Mouse (Mus musculus) heart, postnatal 0 days (tissue): ENCODE measurements around the gene Ncan. TPM values are rescaled to one million over a fixed set of nuclear protein-coding genes. Genes with fewer than 3 reads are reported as not detected.

Experiments used
- ATAC-seq: fragments of 200-750 bp; cut with Nextera tagmentation; 2 replicates; pipeline ENCODE4 v1.8.0; 2017; ENCODE audit warnings: low read depth, moderate number of reproducible peaks, moderate library complexity; ENCODE audit not compliant: insufficient read depth
- DNase-seq: peaks from one replicate; pipeline ENCODE4 v3.0.0-alpha.2; 2016; ENCODE audit warnings: low spot score
- H3K27ac ChIP-seq: fragments of 300-500 bp; sonication (generic); 2 replicates; pipeline ENCODE4 v1.5.1; 2014; ENCODE audit warnings: low read depth, mild to moderate bottlenecking
- H3K27me3 ChIP-seq: fragments of 300-500 bp; sonication (generic); 2 replicates; pipeline ENCODE4 v1.6.1; 2014; ENCODE audit warnings: low read length, mixed read lengths; ENCODE audit not compliant: control insufficient read depth, insufficient read depth
- H3K36me3 ChIP-seq: fragments of 300-500 bp; sonication (generic); replicated peaks from 2 replicates; pipeline ENCODE4 v1.6.1; 2014; ENCODE audit warnings: low read length, mixed read lengths; ENCODE audit not compliant: control insufficient read depth, insufficient read depth
- H3K4me1 ChIP-seq: fragments of 300-500 bp; sonication (generic); 2 replicates; pipeline ENCODE4 v1.6.1; 2014; ENCODE audit warnings: antibody characterized with exemption; ENCODE audit not compliant: control insufficient read depth, insufficient read depth
- H3K4me2 ChIP-seq: fragments of 300-500 bp; sonication (generic); 2 replicates; pipeline ENCODE4 v1.6.1; 2014; ENCODE audit warnings: low read depth, mild to moderate bottlenecking, low read length, moderate library complexity
- H3K4me3 ChIP-seq: fragments of 300-500 bp; sonication (generic); 2 replicates; pipeline ENCODE4 v1.5.1; 2014; ENCODE audit warnings: low read depth, low read length
- H3K9ac ChIP-seq: fragments of 300-500 bp; sonication (generic); replicated peaks from 2 replicates; pipeline ENCODE4 v1.6.1; 2014; ENCODE audit warnings: low read depth, low read length, mixed read lengths
- H3K9me3 ChIP-seq: fragments of 300-500 bp; sonication (generic); replicated peaks from 2 replicates; pipeline ENCODE4 v1.6.1; 2016; ENCODE audit warnings: low read length; ENCODE audit not compliant: control insufficient read depth
- CTCF ChIP-seq: IDR thresholded peaks from 2 replicates; pipeline ENCODE4 v1.5.1; 2016; ENCODE audit warnings: antibody characterized with exemption, control low read depth, low read depth
- EP300 ChIP-seq: IDR thresholded peaks from 2 replicates; pipeline ENCODE4 v1.6.1; 2016; ENCODE audit warnings: antibody characterized with exemption, low read depth
- WGBS: fragments of 180-500 bp; shearing (Covaris S2); extraction: QIAGEN DNeasy Blood & Tissue Kit; methylation state at CpG from one replicate; pipeline ENCODE4 v1.1.7; 2014; 5-methylcytosine and 5-hydroxymethylcytosine counted together
- polyA plus RNA-seq: library from polyadenylated mRNA; unstranded; fragments of >200 nt; fragmentation: Nextera tagmentation; extraction: Ambion mirVana; gene quantifications from 2 replicates; pipeline ENCODE4 v1.2.1, GENCODE M21; 2015
- total RNA-seq: library from RNA; depleted of rRNA; stranded (reverse); fragments of >200 nt; gene quantifications from 2 replicates; pipeline ENCODE4 v1.2.3, GENCODE M21; 2014; ENCODE audit warnings: low replicate concordance

Gene Ncan
- total and polyA plus RNA-seq, 2 experiments from 2014 or later, result 0.10 TPM; not detected in 1

DNA sequence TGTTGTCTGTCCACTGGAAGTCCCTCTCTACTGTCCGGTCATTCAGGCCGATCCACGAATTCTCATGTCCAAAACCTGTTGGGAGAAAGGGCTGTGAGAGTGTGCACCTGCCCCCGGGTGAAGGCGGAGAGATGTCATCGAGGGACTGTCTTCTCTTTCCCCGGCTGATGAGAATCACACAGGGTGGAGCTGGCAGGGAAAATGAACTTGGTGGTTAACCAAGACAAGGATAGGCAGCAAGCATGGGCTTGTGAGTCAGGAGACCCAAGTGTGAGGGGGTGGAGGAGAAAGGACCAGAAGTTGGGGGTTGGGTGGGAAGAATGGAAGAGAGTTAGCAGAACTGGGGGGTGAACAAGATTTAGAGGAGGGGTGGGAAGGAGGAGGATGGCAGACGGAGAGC is 20.4 kb downstream of the Ncan start:
- H3K36me3 ChIP-seq, result no peaks in the 10 kb centered on the region
- H3K27ac ChIP-seq, result no peak overlapping the region
- H3K9me3 ChIP-seq, result 0 out of 2 replicates have a peak, but pooled peaks cover 3% of the 10 kb centered on the region
- H3K9ac ChIP-seq, result no peak overlapping the region
- no peak for ATAC-seq
- no peak overlapping the region for H3K4me2 ChIP-seq
- TF ChIP-seq CTCF (no peak), EP300 (no peak)
- H3K4me3 ChIP-seq, result no peak overlapping the region
- no peak for DNase-seq
- WGBS, result 81% methylated on average over 8 of the region's 8 CpGs
- H3K4me1 ChIP-seq, result no peaks in the 10 kb centered on the region
- H3K27me3 ChIP-seq, result peaks cover 7% of the 10 kb centered on the region; the same call in 1 of the 2 replicates

DNA sequence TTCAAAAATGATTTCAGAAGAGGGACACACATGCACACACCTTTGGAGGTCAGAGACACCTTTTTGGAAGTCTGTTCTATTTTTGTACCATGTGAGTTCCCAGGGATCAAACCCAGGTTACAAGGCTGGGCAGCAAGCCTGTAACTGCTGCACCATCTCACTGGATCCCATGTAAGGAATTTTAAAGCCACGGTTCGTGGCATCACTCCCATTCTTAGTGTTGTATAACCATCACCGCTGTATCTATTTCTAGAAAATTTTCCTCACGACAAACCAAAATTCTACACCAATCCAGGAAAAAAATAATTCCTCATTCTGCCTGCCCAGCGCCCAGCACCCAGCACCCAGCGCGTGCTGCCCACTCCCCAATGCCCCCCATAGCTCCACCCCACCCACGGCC is 21.4 kb downstream of the Ncan start:
- peaks cover 9% of the 10 kb centered on the region; the same call in 1 of the 2 replicates for H3K27me3 ChIP-seq
- no peak overlapping the region for H3K9ac ChIP-seq
- no peaks in the 10 kb centered on the region for H3K36me3 ChIP-seq
- WGBS, result 64% methylated on average over 8 of the region's 8 CpGs
- H3K27ac ChIP-seq, result no peak overlapping the region
- H3K4me1 ChIP-seq, result no peaks in the 10 kb centered on the region
- TF ChIP-seq CTCF (no peak), EP300 (no peak)
- no peak overlapping the region for H3K4me3 ChIP-seq
- DNase-seq, result no peak
- H3K4me2 ChIP-seq, result no peak overlapping the region
- no peak for ATAC-seq
- H3K9me3 ChIP-seq, result 0 out of 2 replicates have a peak, but pooled peaks cover 3% of the 10 kb centered on the region

DNA sequence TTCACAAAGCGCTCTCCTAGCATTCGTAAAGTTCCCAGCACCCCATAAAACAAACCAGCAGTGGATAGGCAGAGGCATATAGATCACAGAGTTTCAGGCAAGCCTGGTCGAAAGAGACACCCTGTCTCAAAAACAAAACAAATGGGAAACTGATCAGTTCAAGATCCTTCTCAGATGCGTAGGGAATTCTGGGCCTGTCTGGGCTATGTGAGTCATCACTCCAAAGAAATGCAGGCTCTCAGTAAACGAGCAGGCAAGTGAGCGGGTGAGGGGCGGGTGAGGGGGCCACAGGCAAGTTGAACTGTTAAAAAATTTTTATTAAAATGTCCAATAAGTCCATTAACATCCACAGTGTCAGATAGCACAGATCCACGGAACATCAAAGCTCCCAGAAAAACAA is 27.9 kb downstream of the Ncan start:
- H3K9me3 ChIP-seq, result 0 out of 2 replicates have a peak, but pooled peaks cover 1% of the 10 kb centered on the region
- H3K4me2 ChIP-seq, result no peak overlapping the region
- H3K36me3 ChIP-seq, result no peaks in the 10 kb centered on the region
- no peak overlapping the region for H3K9ac ChIP-seq
- no peak for ATAC-seq
- no peak for TF ChIP-seq CTCF
- no peak for TF ChIP-seq EP300
- no peak overlapping the region for H3K27ac ChIP-seq
- no peaks in the 10 kb centered on the region for H3K4me1 ChIP-seq
- DNase-seq, result no peak
- WGBS, result 52% methylated on average over 8 of the region's 8 CpGs
- peaks cover 54% of the 10 kb centered on the region for H3K27me3 ChIP-seq
- H3K4me3 ChIP-seq, result no peak overlapping the region

- H3K4me2 ChIP-seq, result no peak overlapping the region
- no peaks in the 10 kb centered on the region for H3K36me3 ChIP-seq
- no peak overlapping the region for H3K9ac ChIP-seq
- no peaks in the 10 kb centered on the region for H3K9me3 ChIP-seq
- H3K4me3 ChIP-seq, result no peak overlapping the region
- ATAC-seq (no peak), DNase-seq (no peak)
- no peak overlapping the region for H3K27ac ChIP-seq
- TF ChIP-seq CTCF, result no peak
- TF ChIP-seq EP300, result no peak
- peaks cover 79% of the 10 kb centered on the region for H3K27me3 ChIP-seq
- WGBS, result 60% methylated on average over 9 of the region's 9 CpGs
- H3K4me1 ChIP-seq, result no peaks in the 10 kb centered on the region
Observed at GRCm38 (mm10) chr8:70089296-70089960, 31.2 kb downstream of the Ncan start.

DNA sequence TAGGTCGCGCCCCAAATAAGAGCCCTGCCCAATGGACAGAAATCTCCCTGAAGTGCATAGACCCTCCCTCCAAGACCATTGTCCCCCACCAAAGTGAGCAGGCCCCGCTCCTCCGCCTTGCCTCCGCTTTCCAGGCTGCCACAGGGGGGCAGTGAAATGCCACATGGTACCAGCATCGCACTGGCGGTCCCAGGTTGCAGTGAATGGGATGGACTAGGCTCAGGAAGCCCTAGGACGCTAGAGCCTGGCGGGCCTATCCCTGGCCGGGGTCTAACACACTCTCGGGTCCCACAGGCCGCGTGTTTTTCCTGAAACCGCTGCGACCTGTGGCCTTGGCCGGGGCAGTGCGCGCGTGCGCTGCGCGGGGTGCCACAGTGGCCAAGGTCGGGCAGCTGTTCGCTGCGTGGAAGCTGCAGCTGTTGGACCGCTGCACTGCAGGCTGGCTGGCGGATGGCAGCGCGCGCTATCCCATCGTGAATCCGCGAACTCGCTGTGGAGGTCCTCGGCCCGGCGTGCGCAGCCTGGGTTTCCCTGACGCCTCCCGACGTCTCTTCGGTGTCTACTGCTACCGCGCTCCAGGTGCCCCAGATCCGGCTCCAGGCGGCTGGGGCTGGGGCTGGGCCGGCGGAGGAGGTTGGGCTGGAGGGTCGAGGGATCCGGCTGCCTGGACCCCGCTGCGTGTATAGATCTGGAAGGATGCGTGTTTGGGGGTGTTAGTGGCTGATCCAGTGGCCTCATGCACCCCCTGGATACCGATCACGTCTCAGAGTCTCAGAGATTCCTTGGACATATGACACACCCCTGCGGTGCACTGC is 32.6 kb downstream of the Ncan start:
- TF ChIP-seq CTCF (peak; percentile 83), EP300 (no peak)
- Histone ChIP-seq H3K27me3 (peaks cover 87% of the 10 kb centered on the region), H3K36me3 (no peaks in the 10 kb centered on the region), H3K9me3 (no peaks in the 10 kb centered on the region), H3K4me2 (peak overlapping the region; percentile 41), H3K9ac (no peak overlapping the region), H3K4me3 (peak overlapping the region; percentile 26; the same call in 1 of the 2 replicates), H3K4me1 (peaks cover 10% of the 10 kb centered on the region; the same call in 1 of the 2 replicates), H3K27ac (no peak overlapping the region)
- 5% methylated on average over 56 of the region's 56 CpGs for WGBS
- peak; percentile 62 for ATAC-seq
- DNase-seq, result peak; percentile 33
